Mouse (Mus musculus): Measurements from ENCODE around the gene Kcnd2. TPM values are rescaled to one million over a fixed set of nuclear protein-coding genes. Genes with fewer than 3 reads are reported as not detected.

Gene Kcnd2
- polyA plus RNA-seq (2012; ENCODE audit: insufficient read depth, insufficient read length, low replicate concordance, missing spikeins): 88.9 TPM in 1 of 2 replicates, not detected in the other

DNA sequence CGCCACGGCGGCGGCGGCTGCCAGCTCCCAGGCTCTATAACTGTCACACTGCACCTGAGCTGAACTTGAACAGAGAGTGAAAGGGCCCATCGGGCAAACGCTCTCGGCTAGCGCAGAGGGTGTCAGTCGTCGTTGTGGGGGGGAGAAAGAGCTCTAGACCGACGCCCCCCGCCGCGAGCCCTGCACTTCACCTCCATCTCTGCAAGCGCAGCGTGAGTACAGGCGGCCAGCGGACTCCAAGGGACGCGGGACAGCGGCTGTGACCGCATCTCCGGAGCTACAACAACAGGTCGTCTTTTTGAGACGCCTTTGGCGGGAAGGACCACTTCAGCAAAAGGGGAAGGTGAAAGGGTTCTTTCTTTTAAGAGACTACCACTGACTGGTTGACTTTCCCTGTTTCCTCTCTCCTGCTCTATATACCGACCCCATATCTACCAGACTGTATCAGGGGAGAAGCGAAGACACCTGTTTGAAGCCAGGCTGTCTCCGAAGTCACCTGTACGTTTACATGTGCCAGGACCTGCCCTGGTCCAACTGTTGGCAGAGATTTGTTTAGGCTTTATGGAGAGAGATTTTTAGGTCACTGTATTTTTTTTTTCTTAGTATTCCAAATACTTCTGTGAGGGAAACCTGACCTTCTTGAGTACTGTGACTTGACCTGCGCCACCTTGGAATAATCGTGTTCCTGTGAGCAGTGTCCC is at the start of gene Kcnd2:
Kcnd2 (plus strand) TSS at position 13 of the 701 bp plus-strand sequence.
- 0 out of 2 replicates have a peak, but pooled peaks cover 4% of the 10 kb centered on the region for H3K4me1 ChIP-seq (ENCODE audit: control insufficient read depth, insufficient read depth, low read length)
- H3K27ac ChIP-seq (ENCODE audit: insufficient read depth, low read depth, low read length): peak within 1 kb of the TSS; percentile 78
- WGBS: 12% methylated on average over 34 of the region's 34 CpGs
- H3K4me3 ChIP-seq (ENCODE audit: insufficient read depth, low read depth, low read length): peak within 1 kb of the TSS; percentile 68
- TF ChIP-seq CTCF (IDR thresholded peaks at IDR 0.05; ENCODE audit: insufficient read depth, low read depth, low read length) (no peak), POLR2A (IDR thresholded peaks at IDR 0.05; ENCODE audit: insufficient read depth, low read depth, low read length) (no peak)

DNA sequence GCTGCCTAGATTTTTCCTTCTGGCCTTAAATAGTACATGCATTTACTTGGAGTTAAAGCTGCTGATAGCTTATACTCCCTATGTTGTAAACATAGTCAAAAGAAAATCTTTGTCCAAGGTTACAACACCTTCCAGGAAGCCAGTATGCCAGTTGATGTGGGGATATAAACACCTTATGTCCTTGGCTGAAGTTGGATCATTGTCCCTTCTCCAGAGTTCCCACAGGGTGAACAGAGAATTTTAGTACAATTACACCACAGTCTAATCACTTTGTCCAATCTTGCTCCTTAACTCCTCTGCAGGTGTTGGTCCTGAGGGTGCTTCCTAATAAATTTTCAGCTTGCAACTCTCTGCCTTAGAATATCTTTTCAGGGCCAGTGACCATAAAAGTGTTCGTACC is 48.7 kb upstream of the Kcnd2 start:
- Histone ChIP-seq H3K4me1 (ENCODE audit: control insufficient read depth, insufficient read depth, low read length) (no peaks in the 10 kb centered on the region), H3K4me3 (ENCODE audit: insufficient read depth, low read depth, low read length) (no peak overlapping the region), H3K27ac (ENCODE audit: insufficient read depth, low read depth, low read length) (no peak overlapping the region)
- 90% methylated on average over 1 of the region's 1 CpGs for WGBS
- TF ChIP-seq POLR2A (IDR thresholded peaks at IDR 0.05; ENCODE audit: insufficient read depth, low read depth, low read length) (no peak), CTCF (IDR thresholded peaks at IDR 0.05; ENCODE audit: insufficient read depth, low read depth, low read length) (no peak)

- Histone ChIP-seq H3K4me3 (ENCODE audit: insufficient read depth, low read depth, low read length) (no peak overlapping the region), H3K4me1 (ENCODE audit: control insufficient read depth, insufficient read depth, low read length) (no peaks in the 10 kb centered on the region), H3K27ac (ENCODE audit: insufficient read depth, low read depth, low read length) (no peak overlapping the region)
- 44% methylated on average over 2 of the region's 2 CpGs for WGBS
- TF ChIP-seq CTCF (IDR thresholded peaks at IDR 0.05; ENCODE audit: insufficient read depth, low read depth, low read length): no peak
- TF ChIP-seq POLR2A (IDR thresholded peaks at IDR 0.05; ENCODE audit: insufficient read depth, low read depth, low read length): no peak
These were observed 20.0 kb upstream of the Kcnd2 start for GRCm38 (mm10) chr6:21195341-21195740.

DNA sequence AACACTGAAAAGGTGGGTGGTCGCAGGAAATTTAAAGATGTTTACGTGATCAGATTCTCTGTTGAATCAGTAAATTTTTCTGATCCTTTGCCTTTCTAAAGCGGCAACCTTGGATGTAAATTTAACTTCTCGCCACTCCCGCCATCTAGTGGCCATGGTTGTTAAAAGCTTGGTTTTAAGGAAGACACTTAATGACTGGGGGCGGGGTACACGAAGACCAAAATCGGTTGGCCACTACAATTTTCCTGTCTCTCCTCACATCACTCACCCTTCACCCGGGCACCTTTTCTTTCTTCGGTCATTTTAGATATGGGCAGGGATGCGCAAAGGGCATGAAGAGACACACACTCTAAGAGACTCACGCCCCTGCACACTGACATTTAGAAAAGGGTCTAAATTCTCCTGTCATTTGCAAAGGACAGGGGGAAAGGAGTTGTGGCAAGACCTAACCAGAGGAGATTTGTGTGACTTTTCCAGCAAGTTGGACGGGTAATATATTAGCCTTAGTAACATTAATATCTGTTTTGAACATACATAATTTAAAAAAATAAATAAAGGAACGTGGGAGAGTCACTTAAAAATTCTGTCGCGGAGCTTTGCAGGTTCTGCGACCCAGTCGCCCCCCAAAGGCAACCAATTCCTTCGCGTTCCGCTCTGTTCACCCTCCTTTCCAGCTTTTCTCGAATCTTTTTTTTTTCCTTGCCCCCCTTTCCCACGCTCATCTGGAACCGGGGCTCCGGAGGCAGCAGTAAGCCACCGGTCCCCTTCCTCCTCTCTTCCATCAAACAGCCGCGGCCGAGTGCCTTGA is 1.2 kb upstream of the Kcnd2 start:
- 0 out of 2 replicates have a peak, but pooled peaks cover 4% of the 10 kb centered on the region for H3K4me1 ChIP-seq (ENCODE audit: control insufficient read depth, insufficient read depth, low read length)
- H3K27ac ChIP-seq (ENCODE audit: insufficient read depth, low read depth, low read length): peak overlapping the region; percentile 78
- no peak for TF ChIP-seq CTCF (IDR thresholded peaks at IDR 0.05; ENCODE audit: insufficient read depth, low read depth, low read length)
- TF ChIP-seq POLR2A (IDR thresholded peaks at IDR 0.05; ENCODE audit: insufficient read depth, low read depth, low read length): no peak
- under 1% methylated on average over 29 of the region's 29 CpGs for WGBS
- H3K4me3 ChIP-seq (ENCODE audit: insufficient read depth, low read depth, low read length): peak overlapping the region; percentile 68

- WGBS: under 1% methylated on average over 83 of the region's 83 CpGs
- no peak for TF ChIP-seq CTCF (IDR thresholded peaks at IDR 0.05; ENCODE audit: insufficient read depth, low read depth, low read length)
- TF ChIP-seq POLR2A (IDR thresholded peaks at IDR 0.05; ENCODE audit: insufficient read depth, low read depth, low read length): no peak; the same call in 1 of the 2 replicates
- Histone ChIP-seq H3K4me3 (ENCODE audit: insufficient read depth, low read depth, low read length) (peak overlapping the region; percentile 68), H3K4me1 (ENCODE audit: control insufficient read depth, insufficient read depth, low read length) (0 out of 2 replicates have a peak, but pooled peaks cover 4% of the 10 kb centered on the region), H3K27ac (ENCODE audit: insufficient read depth, low read depth, low read length) (peak overlapping the region; percentile 78)
These were observed 421 bp upstream of the Kcnd2 start for GRCm38 (mm10) chr6:21214673-21215490.

GRCm38 (mm10) chr6:21216206-21217020 is 1.1 kb downstream of the Kcnd2 start:
- TF ChIP-seq POLR2A (IDR thresholded peaks at IDR 0.05; ENCODE audit: insufficient read depth, low read depth, low read length) (no peak), CTCF (IDR thresholded peaks at IDR 0.05; ENCODE audit: insufficient read depth, low read depth, low read length) (no peak)
- 95% methylated on average over 27 of the region's 27 CpGs for WGBS
- 0 out of 2 replicates have a peak, but pooled peaks cover 4% of the 10 kb centered on the region for H3K4me1 ChIP-seq (ENCODE audit: control insufficient read depth, insufficient read depth, low read length)
- peak overlapping the region; percentile 68 for H3K4me3 ChIP-seq (ENCODE audit: insufficient read depth, low read depth, low read length)
- H3K27ac ChIP-seq (ENCODE audit: insufficient read depth, low read depth, low read length): no peak overlapping the region

GRCm38 (mm10) chr6:21217156-21217555 is 1.9 kb downstream of the Kcnd2 start:
- H3K4me3 ChIP-seq (ENCODE audit: insufficient read depth, low read depth, low read length): peak overlapping the region; percentile 68
- WGBS: 77% methylated on average over 10 of the region's 10 CpGs
- no peak overlapping the region for H3K27ac ChIP-seq (ENCODE audit: insufficient read depth, low read depth, low read length)
- TF ChIP-seq POLR2A (IDR thresholded peaks at IDR 0.05; ENCODE audit: insufficient read depth, low read depth, low read length) (no peak), CTCF (IDR thresholded peaks at IDR 0.05; ENCODE audit: insufficient read depth, low read depth, low read length) (no peak)
- H3K4me1 ChIP-seq (ENCODE audit: control insufficient read depth, insufficient read depth, low read length): 0 out of 2 replicates have a peak, but pooled peaks cover 4% of the 10 kb centered on the region

DNA sequence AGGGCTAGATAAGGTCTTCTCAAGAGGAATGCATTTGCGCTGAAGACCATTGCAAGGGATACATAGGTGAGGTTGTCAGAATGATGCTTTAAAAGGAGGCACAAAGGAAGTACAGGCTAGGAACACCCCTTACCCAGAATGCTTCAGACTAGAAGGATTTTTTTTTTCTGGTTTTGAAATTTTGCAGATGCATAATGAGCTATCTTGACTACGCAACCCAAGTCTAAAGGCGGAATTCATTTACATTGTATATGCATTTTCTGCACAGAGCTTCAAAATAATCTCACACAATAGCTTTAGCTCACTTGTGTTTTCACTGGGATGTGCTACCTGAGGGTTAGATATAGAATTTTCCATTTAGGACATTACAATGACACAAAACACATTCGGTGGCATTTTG is 10.8 kb downstream of the Kcnd2 start:
- H3K4me1 ChIP-seq (ENCODE audit: control insufficient read depth, insufficient read depth, low read length): no peaks in the 10 kb centered on the region
- no peak overlapping the region for H3K4me3 ChIP-seq (ENCODE audit: insufficient read depth, low read depth, low read length)
- TF ChIP-seq POLR2A (IDR thresholded peaks at IDR 0.05; ENCODE audit: insufficient read depth, low read depth, low read length) (no peak), CTCF (IDR thresholded peaks at IDR 0.05; ENCODE audit: insufficient read depth, low read depth, low read length) (no peak)
- no peak overlapping the region for H3K27ac ChIP-seq (ENCODE audit: insufficient read depth, low read depth, low read length)
- WGBS: 89% methylated on average over 4 of the region's 4 CpGs

Measured in olfactory bulb, adult 2 months (tissue).